19 mouse cellular contexts compared by ENCODE assay signal in genomic region chr14:21452581-21452980, GRCm38 (mm10). TPM values are rescaled to one million over a fixed set of nuclear protein-coding genes. Genes with fewer than 3 reads are reported as not detected.
DNase-seq lines count a peak whose midpoint lies in the region; ATAC-seq lines count a peak whose summit lies in the region.
"Had no signal": no experiment of that assay in that cellular context is flagged by ENCODE, and none has a peak within 500 bp of the region (broad histone marks: within the 10 kb centered on the region; RNA-seq: fewer than 3 reads in every experiment).

No protein-coding gene starts in this region.

- H3K4me3 ChIP-seq in heart, embryonic 13.5 days: no peak overlapping the region
- H3K4me3 ChIP-seq in midbrain, embryonic 11.5 days (ENCODE audit: low read depth, low read length): no peak overlapping the region
- no peak overlapping the region for H3K4me3 ChIP-seq in midbrain, embryonic 14.5 days (replicated peaks; ENCODE audit: low read depth, low read length)
- H3K4me3 ChIP-seq: forebrain, embryonic 12.5 days; hindbrain, embryonic 15.5 days; intestine, embryonic 15.5 days had no signal

- no peaks in the 10 kb centered on the region for H3K9me3 ChIP-seq in heart, embryonic 13.5 days
- H3K9me3 ChIP-seq in midbrain, embryonic 11.5 days (ENCODE audit: control insufficient read depth, low read length): no peaks in the 10 kb centered on the region
- H3K9me3 ChIP-seq in midbrain, embryonic 14.5 days (ENCODE audit: control insufficient read depth, low read length): no peaks in the 10 kb centered on the region
- H3K9me3 ChIP-seq: forebrain, embryonic 12.5 days; hindbrain, embryonic 15.5 days; intestine, embryonic 15.5 days had no signal

- H3K9ac ChIP-seq in heart, embryonic 13.5 days: peak overlapping the region; percentile 12; the same call in 1 of the 2 replicates
- no peak overlapping the region for H3K9ac ChIP-seq in midbrain, embryonic 11.5 days (ENCODE audit: low read length)
- no peak overlapping the region for H3K9ac ChIP-seq in midbrain, embryonic 14.5 days (replicated peaks; ENCODE audit: low read length)
- H3K9ac ChIP-seq: forebrain, embryonic 12.5 days; hindbrain, embryonic 15.5 days; intestine, embryonic 15.5 days had no signal

- no peak for DNase-seq in heart, adult 9 months (ENCODE audit: low spot score in 2 of 2)
- DNase-seq in midbrain, embryonic 11.5 days (ENCODE audit: low spot score, missing footprints): peak; percentile 19
- DNase-seq in midbrain, embryonic 14.5 days: no peak
- DNase-seq in adrenal gland, postnatal 10 days: peak; percentile 71
- DNase-seq in lung, postnatal 4 days: no peak
- no peak for DNase-seq in layer of hippocampus, postnatal 36 days
- DNase-seq: cerebellum, adult 18-20 months; cerebellum, postnatal 36 days; gastrocnemius, postnatal 10 days; kidney, postnatal 4 days; layer of hippocampus, adult 9-11 months; lung, adult 2 months; right cerebral cortex, adult 18-20 months; thymus, postnatal 25 days had no signal

- no peak for ATAC-seq in heart, embryonic 13.5 days (ENCODE audit: extremely low read depth, insufficient number of reproducible peaks, low FRiP score, low TSS enrichment)
- no peak for ATAC-seq in midbrain, embryonic 11.5 days (ENCODE audit: low FRiP score)
- no peak for ATAC-seq in midbrain, embryonic 14.5 days (ENCODE audit: low FRiP score, low TSS enrichment)
- ATAC-seq: intestine, embryonic 15.5 days had no signal

- H3K27me3 ChIP-seq in heart, embryonic 13.5 days (replicated peaks): no peaks in the 10 kb centered on the region
- no peaks in the 10 kb centered on the region for H3K27me3 ChIP-seq in midbrain, embryonic 11.5 days (ENCODE audit: control insufficient read depth, insufficient read depth, low read length)
- H3K27me3 ChIP-seq in midbrain, embryonic 14.5 days (ENCODE audit: control insufficient read depth, insufficient read depth, low read length): no peaks in the 10 kb centered on the region
- H3K27me3 ChIP-seq: forebrain, embryonic 12.5 days; hindbrain, embryonic 15.5 days; intestine, embryonic 15.5 days had no signal

- peaks cover 20% of the 10 kb centered on the region for H3K4me1 ChIP-seq in heart, embryonic 13.5 days
- H3K4me1 ChIP-seq in midbrain, embryonic 11.5 days (ENCODE audit: control insufficient read depth, insufficient read depth, low read length): no peaks in the 10 kb centered on the region
- H3K4me1 ChIP-seq in midbrain, embryonic 14.5 days (ENCODE audit: control insufficient read depth, insufficient read depth, low read length): no peaks in the 10 kb centered on the region
- H3K4me1 ChIP-seq: forebrain, embryonic 12.5 days; hindbrain, embryonic 15.5 days; intestine, embryonic 15.5 days had no signal

- WGBS in heart, embryonic 13.5 days: 46% methylated on average over 4 of the region's 4 CpGs
- WGBS in midbrain, embryonic 11.5 days: 69% methylated on average over 4 of the region's 4 CpGs
- WGBS in midbrain, embryonic 14.5 days: 63% methylated on average over 4 of the region's 4 CpGs

- peak overlapping the region; percentile 15; the same call in 1 of the 2 replicates for H3K27ac ChIP-seq in heart, embryonic 13.5 days (replicated peaks)
- H3K27ac ChIP-seq in midbrain, embryonic 11.5 days (ENCODE audit: low read depth, low read length): no peak overlapping the region
- H3K27ac ChIP-seq in midbrain, embryonic 14.5 days (replicated peaks; ENCODE audit: low read depth, low read length): no peak overlapping the region
- H3K27ac ChIP-seq: forebrain, embryonic 12.5 days; hindbrain, embryonic 15.5 days; intestine, embryonic 15.5 days had no signal

- no peak overlapping the region for H3K4me2 ChIP-seq in heart, embryonic 13.5 days
- no peak overlapping the region for H3K4me2 ChIP-seq in midbrain, embryonic 11.5 days
- H3K4me2 ChIP-seq in midbrain, embryonic 14.5 days (ENCODE audit: low read length): no peak overlapping the region
- H3K4me2 ChIP-seq: forebrain, embryonic 12.5 days; hindbrain, embryonic 15.5 days; intestine, embryonic 15.5 days; liver, embryonic 11.5 days had no signal

- peaks cover 19% of the 10 kb centered on the region for H3K36me3 ChIP-seq in heart, embryonic 13.5 days
- H3K36me3 ChIP-seq in midbrain, embryonic 11.5 days (ENCODE audit: control insufficient read depth, insufficient read depth, low read length): no peaks in the 10 kb centered on the region
- H3K36me3 ChIP-seq in midbrain, embryonic 14.5 days (ENCODE audit: control insufficient read depth, insufficient read depth, low read length): no peaks in the 10 kb centered on the region
- H3K36me3 ChIP-seq: forebrain, embryonic 12.5 days; hindbrain, embryonic 15.5 days; intestine, embryonic 15.5 days had no signal

RNA-seq across cellular contexts. Expression of gene Kat6b, which starts 28.7 kb away (rescaled TPM):
- 9.8 and 11.8 TPM in 2 replicates for polyA plus RNA-seq in heart, embryonic 13.5 days (2015; fragmentation: Nextera tagmentation; extraction: Ambion mirVana)
- polyA plus RNA-seq in midbrain, embryonic 11.5 days (2014; fragmentation: Nextera tagmentation; extraction: Ambion mirVana): 13.5 and 16.3 TPM in 2 replicates
- 29.4 and 30.7 TPM in 2 replicates for polyA plus RNA-seq in midbrain, embryonic 14.5 days (2014; fragmentation: Nextera tagmentation; extraction: Ambion mirVana)
- total RNA-seq in adrenal gland, postnatal 10 days (2021): 10 to 100 TPM; 31.7 to 51.3 TPM
- total RNA-seq in layer of hippocampus, postnatal 36 days (2021): 10 to 100 TPM; 92.1 to 93.1 TPM

Comparison
In these comparisons a context has a peak if more than half of its experiments do, and no peak if none do; other contexts are left out.
1. DNase-seq: peak in midbrain, embryonic 11.5 days (single experiment) and adrenal gland, postnatal 10 days (single experiment); none in heart, adult 9 months (0 of 2), midbrain, embryonic 14.5 days (single experiment), lung, postnatal 4 days (0 of 2) and layer of hippocampus, postnatal 36 days (0 of 2).